Mouse (Mus musculus): ENCODE data around the gene Sh3bp4. TPM values are rescaled to one million over a fixed set of nuclear protein-coding genes. Genes with fewer than 3 reads are reported as not detected.

Gene Sh3bp4
- total RNA-seq, 2 experiments from 2014 or later = 17.6 to 20.4 TPM

DNA sequence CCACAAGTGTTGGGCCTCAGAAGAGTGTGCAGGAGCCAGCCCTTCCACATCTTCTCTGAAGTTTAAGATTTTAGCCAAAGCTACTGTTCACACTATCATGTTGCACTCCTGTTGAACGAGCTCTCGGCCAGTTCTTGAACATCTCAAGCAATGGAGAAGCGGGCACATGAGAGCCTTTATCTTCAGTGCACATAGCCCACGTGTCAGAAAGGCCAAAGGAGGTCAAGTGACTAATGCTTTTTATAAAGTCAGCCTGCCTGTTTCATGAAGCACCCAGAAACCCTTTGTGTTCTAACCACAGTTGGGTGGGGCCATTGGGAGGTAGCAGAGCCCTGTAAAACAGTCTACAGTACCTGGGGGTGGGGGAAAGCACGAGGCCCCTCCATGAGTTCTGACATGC is 52.2 kb downstream of the Sh3bp4 start:
- no peak for DNase-seq (ENCODE audit: low spot score in 2 of 2)

DNA sequence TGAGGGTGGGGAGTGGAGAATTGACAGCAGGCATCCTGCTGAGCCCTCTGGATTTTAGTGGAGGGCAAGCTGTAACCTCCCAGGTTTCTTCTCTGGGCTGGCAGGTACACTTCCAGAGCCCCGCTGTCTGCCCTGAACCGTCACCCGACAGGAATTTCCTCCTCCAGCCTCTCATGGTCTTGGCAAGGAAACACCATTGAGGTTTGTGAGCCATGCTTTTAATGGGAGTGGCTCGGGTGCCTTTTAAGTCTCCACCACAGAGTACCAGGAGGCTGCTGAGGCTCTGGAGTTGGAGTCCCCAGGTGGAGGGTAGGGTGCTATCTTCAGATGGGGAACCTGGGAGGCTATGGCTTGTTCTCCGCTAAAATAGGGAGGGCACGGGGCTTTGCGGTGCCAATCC is 53.9 kb downstream of the Sh3bp4 start:
- no peak for DNase-seq (ENCODE audit: low spot score in 2 of 2)

DNA sequence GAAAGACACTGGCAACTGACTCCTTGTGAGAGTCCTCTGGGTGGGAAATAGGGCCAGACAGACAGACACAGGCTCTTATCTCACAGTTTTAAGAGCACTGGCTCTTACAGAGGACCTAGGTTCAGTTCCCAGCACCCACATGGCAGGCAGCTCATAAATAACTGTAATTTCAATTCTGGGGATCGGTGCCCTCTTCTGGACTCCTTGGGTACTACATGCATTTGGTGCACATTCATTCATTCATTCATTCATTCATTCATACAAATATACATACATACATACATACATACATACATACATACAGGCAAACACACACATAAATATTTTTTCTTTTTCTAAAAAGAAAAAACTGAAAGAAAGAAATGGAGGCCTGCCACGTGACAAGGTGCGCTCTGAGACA is 56.9 kb downstream of the Sh3bp4 start:
- DNase-seq (ENCODE audit: low spot score in 2 of 2) = no peak

- no peak for DNase-seq (ENCODE audit: low spot score in 2 of 2)
These were observed 60.2 kb downstream of the Sh3bp4 start for GRCm38 (mm10) chr1:89130429-89130828.

GRCm38 (mm10) chr1:89131018-89131540 is 60.9 kb downstream of the Sh3bp4 start:
- no peak for DNase-seq (ENCODE audit: low spot score in 2 of 2)

- DNase-seq (ENCODE audit: low spot score in 2 of 2) = no peak
These were observed 61.5 kb downstream of the Sh3bp4 start for GRCm38 (mm10) chr1:89131707-89132106.

DNA sequence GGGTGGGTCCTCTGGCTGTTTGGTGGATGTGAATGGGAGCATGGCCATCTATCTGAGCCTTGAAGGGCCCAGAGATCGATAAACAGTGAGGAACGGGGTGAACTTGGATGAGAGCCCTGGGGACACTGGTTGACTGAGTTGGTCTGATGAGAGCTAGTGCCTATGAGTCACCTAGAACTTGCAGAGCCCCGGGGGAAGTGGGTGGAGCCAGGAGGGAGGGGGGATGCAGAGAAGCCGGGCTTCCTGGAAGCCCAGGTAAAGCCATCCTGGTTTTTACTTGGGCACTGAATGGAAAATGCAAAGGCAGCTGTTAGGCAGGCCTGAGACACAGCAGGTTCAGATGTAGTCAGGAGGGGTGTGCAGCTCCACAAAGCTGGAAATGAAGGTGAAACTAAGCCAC is 63.1 kb downstream of the Sh3bp4 start:
- DNase-seq (ENCODE audit: low spot score in 2 of 2) = no peak

DNA sequence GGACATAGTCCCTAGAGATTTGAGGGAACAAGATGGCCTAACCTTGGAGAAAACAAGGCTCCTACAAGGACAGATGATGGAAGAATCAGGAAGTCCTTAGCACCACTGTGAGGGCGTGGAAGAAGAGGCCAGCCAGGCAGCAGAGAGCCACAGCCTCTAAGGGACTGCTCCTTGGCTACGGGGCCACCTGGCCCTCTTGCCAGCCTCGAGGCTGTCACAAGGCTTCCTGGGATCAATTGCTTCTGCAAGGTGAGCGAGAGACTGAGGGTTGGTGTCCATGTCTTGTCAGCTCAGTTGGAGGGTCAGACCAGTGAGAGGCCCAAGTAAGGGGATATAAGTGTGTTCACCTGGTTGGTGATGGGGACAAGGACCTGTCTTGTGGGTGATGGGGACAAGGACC is 63.5 kb downstream of the Sh3bp4 start:
- DNase-seq (ENCODE audit: low spot score in 2 of 2) = no peak

- DNase-seq (ENCODE audit: low spot score in 2 of 2) = peak; percentile 36 to 41
These were observed 66.0 kb downstream of the Sh3bp4 start for GRCm38 (mm10) chr1:89136089-89136811.

DNA sequence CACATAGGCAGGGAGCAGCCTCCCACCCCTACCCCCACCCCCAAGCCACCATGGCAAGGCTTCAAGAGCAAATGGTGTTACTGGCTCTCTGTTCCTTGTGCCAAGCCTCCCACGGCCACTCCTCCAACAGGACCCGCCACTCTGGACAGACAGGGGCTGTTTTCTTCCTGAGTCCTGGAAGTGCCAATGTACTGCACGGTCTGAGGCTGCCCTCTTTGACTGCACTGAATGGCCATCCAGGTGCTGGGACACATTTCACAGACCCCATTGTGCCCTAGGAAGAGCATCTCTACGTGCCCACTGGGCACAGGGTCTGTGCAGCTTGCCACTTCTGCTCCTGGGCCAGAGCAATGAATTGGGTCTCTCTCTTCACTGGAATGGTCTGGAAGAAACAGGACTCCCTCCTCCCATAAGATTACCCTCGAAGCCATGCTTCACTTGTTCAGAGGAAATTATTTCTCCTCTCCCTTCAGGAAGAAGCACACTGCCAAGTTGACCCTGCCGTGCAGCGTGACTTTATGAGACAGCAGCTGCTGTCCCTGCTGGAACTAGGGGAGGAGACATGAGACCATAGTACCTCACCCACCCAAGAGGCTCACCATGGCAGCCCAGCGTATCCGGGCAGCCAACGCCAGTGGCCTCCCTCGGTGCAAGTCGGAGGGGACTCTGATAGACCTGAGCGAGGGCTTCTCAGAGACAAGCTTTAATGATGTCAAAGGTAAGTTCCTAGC is 67.0 kb downstream of the Sh3bp4 start:
- no peak for DNase-seq (ENCODE audit: low spot score in 2 of 2)

GRCm38 (mm10) chr1:89138316-89138715 is 68.1 kb downstream of the Sh3bp4 start:
- peak; percentile 51 to 56 for DNase-seq (ENCODE audit: low spot score in 2 of 2)

GRCm38 (mm10) chr1:89140113-89140512 is 69.9 kb downstream of the Sh3bp4 start:
- no peak for DNase-seq (ENCODE audit: low spot score in 2 of 2)

DNA sequence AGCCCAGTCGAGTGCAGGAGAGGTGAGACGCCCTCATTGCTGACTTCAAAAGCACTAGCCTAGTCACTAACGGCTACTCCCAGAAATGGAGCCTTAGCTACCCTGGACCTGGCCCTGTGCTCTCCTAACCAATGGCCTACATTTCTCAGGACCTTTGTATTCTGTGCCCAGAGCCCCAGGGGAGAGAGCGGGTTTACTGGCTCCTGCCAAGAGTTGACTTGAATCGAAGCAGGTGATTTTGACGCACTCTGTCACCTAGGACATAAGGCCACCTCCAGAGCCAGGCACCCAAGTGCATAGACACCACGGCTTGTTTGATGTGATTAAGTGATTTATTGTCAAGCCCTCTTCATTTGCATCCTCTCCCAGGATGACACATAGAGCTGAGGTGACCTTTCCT is 80.9 kb downstream of the Sh3bp4 start:
- DNase-seq (ENCODE audit: low spot score in 2 of 2) = no peak

DNA sequence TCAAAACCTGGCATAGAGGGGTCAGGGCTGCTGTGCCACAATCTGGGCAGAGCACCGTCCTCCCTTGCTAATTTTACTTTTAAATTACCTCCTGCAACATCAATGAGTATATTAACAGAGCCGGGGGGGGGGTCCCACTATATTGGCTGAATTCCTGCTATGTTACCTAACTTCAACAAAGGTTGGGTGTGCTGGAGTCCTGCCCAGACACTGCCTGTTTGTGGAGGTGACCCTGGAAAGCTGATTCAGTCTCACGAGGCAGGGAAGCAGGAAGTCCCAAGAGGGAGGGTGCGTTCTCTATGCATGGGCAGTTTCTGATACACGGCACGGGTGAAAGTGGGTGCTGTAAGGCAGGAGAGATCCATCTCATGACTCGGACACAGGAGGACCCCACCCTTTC is 82.4 kb downstream of the Sh3bp4 start:
- DNase-seq (ENCODE audit: low spot score in 2 of 2) = no peak

DNA sequence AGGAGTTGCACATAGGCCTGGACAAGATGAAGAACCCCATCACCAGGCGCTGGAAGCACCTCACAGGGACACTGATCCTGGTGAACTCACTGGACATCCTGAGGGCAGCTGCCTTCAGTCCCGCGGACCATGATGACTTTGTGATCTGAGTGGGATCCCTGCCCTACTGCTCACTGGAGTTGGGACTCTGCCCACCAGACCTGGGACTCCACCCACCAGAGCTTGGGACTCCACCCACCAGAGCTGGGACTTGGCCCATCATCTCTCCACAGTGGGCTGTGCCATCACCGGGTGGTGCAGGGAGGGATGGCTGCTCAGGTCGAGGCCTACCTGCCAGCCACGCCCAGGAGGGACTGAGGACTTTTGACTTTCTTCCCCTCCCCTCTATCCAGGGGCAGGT is 83.0 kb downstream of the Sh3bp4 start:
- DNase-seq (ENCODE audit: low spot score in 2 of 2) = no peak

GRCm38 (mm10) chr1:89163483-89163882 is 93.3 kb downstream of the Sh3bp4 start:
- no peak for DNase-seq (ENCODE audit: low spot score in 2 of 2)

- DNase-seq (ENCODE audit: low spot score in 2 of 2) = peak; percentile 21 to 22
These were observed 94.1 kb downstream of the Sh3bp4 start for GRCm38 (mm10) chr1:89164281-89164680.

DNA sequence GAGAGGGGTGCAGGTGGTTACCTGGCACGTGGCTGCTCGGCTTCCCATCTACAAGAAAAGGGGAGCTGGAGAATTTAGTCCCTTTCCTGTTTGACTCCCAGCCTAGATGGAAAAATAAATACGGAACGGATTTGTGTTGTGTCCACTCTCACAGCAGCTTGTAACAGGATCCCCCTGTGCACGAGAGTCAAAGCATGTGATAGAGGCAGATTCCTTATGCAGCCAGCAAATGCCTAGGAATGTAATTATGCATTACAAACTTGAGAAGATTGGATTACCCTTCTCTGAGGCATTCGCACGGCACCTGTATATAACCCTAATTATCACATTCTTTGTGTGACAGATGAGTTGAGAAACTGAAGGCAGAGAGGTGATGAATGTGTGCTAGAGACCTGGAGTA is 94.5 kb downstream of the Sh3bp4 start:
- DNase-seq (ENCODE audit: low spot score in 2 of 2) = no peak

DNA sequence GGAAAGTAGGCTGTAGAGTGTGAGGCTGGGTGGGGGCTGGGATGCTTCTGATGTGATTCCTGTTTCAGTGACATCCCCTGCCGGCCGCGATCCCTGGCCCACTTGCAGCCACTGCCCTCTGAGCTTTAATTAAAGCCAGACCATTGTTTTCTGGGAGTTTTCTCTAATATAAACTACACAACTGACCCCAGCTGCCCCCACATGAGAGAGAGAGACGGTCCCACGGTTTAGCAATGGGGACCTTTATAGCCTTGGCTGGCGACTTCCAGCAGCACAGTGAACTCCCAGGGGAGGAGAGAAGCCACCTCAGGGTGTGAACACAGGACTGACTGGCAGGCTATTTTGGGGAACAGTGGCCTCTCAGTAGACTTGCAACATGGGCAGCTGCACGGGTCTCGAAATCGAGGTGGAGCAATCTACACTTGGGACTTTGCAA is 96.6 kb downstream of the Sh3bp4 start:
- DNase-seq (ENCODE audit: low spot score in 2 of 2) = no peak

DNA sequence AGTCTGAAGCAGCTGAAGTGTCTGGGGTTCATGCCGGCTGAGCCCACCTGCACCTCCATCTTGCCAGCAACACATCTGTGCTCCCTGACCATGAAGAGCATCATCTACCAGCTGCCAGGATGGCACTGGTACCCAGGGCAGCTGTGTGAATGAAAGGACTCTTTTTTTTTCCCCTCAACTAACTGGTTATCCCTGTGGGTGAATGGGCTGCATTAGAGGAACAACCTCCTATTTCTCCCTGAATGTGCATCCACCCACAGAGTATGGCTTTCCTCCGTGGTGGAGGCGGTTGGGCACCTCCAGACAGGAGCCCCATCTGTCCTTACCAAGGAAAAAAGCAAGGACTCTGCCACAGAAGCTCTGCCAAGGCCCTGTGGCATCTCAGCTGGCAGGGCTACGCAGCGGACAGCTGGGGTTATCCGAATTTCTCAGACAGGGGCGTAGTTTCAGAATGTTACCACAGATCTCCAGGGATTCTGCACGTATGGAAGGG is 101.1 kb downstream of the Sh3bp4 start:
- peak; percentile 32 to 49 for DNase-seq (ENCODE audit: low spot score in 2 of 2)

DNA sequence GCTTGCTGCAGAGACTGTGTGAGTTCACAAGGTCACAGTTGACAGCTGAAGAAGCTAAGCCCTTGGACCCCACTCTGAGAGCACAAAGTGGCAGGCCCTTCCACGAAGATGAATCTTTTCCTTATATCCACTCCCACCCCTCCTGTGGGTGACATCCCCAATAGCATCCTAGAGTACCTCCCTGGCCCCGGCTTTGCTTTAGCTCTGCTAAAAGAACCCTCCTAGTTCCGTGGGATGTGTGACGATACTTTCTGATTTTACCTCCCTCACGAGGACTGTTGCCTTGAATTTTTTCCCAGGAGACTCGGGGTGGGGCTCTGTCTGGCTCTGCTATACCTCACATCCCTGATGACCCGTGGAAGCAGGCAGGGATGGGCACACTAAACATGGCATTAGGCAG is 104.4 kb downstream of the Sh3bp4 start:
- DNase-seq (ENCODE audit: low spot score in 2 of 2) = no peak

DNA sequence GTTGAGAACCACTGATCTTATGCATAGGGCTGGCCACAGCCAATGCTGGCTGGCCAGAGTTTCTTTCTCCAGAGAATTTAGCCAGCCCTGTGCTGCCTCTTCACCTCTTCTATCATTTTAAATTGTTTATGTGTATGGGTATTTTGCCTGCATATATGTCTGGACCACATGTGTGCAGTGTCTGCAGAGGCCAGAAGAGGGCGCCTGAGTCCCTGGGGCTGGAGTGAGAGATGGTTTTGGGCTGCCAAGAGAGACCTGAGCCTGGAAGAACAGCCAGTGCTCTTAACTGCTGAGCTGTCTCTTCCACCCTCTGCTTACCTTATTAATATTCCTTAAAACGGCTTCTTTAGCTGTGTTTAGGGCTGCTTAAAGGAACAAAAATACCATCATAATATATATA is 105.1 kb downstream of the Sh3bp4 start:
- DNase-seq (ENCODE audit: low spot score in 2 of 2) = no peak

Measured in left cerebral cortex, adult 18-20 months (tissue).